Mouse (Mus musculus): ENCODE results near the gene P4hb. TPM values are rescaled to one million over a fixed set of nuclear protein-coding genes. Genes with fewer than 3 reads are reported as not detected.
A peak's percentile ranks its signal among the peaks of the same experiment; 100 is the strongest.

P4hb gene
- 100 to 1,000 TPM; 106 to 118 TPM for total RNA-seq (2021)
- long read RNA-seq, experiment 1, transcript P4hb-201 (11 exons, 2,861 nt): major isoform, 98 of 111 reads
- long read RNA-seq, experiment 1, partial matches to known transcripts: 4 of 111 reads
- long read RNA-seq, experiment 1, other reads (novel, unspliced or antisense): 9 of 111 reads
- long read RNA-seq, experiment 2, transcript P4hb-201 (11 exons, 2,861 nt): major isoform, 153 of 163 reads
- long read RNA-seq, experiment 2, partial matches to known transcripts: 1 of 163 reads
- long read RNA-seq, experiment 2, other reads (novel, unspliced or antisense): 9 of 163 reads

DNA sequence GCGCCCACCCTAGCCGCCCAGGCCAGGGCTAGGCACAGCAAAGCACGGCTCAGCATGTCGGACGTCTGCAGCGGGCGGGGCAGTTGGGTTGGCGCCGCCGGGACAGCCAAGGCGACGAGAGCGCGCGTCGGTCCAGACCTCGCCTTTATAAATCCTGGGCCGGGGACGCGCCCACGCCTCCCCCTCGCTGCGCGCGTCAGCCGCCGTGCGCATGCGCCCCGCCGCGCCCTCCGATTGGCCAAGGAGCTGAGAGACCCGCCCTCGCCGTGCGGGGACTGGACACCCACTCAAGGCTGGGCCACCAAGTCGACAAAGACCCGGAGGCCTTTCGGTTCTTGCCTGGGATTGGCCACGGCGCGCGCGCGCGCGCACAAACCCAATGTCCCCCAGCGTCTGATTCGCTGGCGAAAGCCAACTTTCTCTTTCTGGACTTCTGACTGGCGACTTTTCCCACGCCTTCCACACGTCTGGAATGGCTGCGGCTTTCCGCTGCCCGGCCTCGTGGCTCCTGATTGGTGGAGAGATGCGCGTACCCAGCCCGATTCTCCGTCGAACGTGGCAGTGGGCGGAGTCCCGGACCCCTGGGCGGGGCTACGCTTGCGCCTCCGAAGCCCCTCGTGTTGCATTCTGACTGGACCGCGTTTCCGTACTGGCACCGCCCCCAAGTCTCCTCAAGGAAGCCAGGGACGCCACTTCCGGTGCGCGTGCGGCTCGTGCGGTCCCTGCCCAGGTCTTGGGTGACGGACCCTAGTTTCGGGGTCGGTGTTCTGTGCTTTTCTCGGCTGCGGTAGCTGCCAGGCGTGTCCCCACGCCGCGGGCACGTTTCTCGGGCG lies at the start of gene P4hb:
TSS of gene P4hb (minus strand) at position 502 of the 833 bp plus-strand sequence.
- peak; percentile 99 to 100 for DNase-seq (ENCODE audit: low spot score in 2 of 2)
- Histone ChIP-seq H3K27ac (peak within 1 kb of the TSS; percentile 93), H3K4me3 (peak within 1 kb of the TSS; percentile 97)
- no peak for TF ChIP-seq CTCF (conservative IDR thresholded peaks at IDR 0.05)

- no peak for TF ChIP-seq CTCF (conservative IDR thresholded peaks at IDR 0.05)
These were observed 49.8 kb upstream of the P4hb start for GRCm38 (mm10) chr11:120622805-120623204.

DNA sequence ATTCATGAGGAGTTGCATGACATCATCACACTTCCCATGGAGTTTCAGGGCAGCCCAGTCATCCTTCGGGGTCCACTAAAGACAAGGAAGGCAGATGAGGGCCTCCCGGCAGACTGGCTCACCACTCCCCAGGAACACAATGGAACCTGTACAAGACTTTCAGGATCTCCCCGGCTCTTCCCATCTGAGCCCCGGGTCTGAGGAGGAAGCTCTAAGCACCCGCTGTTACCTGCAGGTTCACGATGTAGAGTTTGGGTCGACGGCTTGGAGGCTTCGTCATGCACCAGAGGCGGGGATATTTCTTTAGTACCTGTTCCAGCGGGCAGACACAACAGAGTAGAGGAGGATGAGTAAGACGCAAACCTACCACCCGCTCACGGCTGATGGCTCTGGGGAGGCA lies 47.1 kb upstream of the P4hb start:
- Histone ChIP-seq H3K27ac (no peak overlapping the region), H3K4me3 (no peak overlapping the region)
- no peak for TF ChIP-seq CTCF (conservative IDR thresholded peaks at IDR 0.05)
- no peak for DNase-seq (ENCODE audit: low spot score in 2 of 2)

More at GRCm38 (mm10) chr11:120622805-120623204, 49.8 kb upstream of the P4hb start:
- no peak overlapping the region for H3K27ac ChIP-seq
- no peak overlapping the region for H3K4me3 ChIP-seq
- no peak for DNase-seq (ENCODE audit: low spot score in 2 of 2)

- Histone ChIP-seq H3K27ac (no peak overlapping the region), H3K4me3 (no peak overlapping the region)
- DNase-seq (ENCODE audit: low spot score in 2 of 2): no peak
These were observed 45.8 kb upstream of the P4hb start for GRCm38 (mm10) chr11:120618619-120619535.

DNA sequence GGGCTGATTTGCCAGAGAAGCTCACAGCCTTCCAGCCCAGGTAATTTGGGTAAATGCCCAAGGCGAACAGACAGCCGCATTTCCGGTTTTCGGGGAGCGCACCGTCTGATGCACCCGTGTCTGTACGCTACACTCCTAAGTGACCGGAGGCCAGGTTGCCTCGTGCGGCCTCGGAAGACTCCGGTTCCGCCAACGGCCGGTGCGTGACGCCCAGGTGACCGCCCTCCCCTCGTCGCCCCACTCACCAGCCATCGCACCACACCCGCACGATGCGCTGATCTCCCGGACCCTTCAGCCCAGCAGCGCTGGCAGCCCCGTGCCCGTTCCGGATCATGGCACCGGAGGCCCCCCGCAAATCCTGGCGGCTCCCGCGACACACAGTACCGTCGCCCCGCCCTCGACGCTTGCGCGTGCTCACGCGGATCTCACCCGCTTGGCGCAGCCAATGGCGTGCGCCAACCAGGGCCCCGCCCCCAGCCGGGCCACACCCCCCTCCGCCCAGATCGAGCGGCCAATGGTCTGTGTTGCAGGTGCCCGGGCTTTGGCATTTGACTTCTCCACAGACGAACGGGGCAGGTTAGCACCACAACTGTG lies 44.6 kb upstream of the P4hb start, which contains the start of gene Pcyt2:
TSS of gene Pcyt2 (minus strand) at position 418 of the 594 bp plus-strand sequence.
- H3K27ac ChIP-seq: peak within 1 kb of the TSS; percentile 94
- H3K4me3 ChIP-seq: peak within 1 kb of the TSS; percentile 78
- no peak for TF ChIP-seq CTCF (conservative IDR thresholded peaks at IDR 0.05)

More at GRCm38 (mm10) chr11:120618619-120619535, 45.8 kb upstream of the P4hb start:
- no peak for TF ChIP-seq CTCF (conservative IDR thresholded peaks at IDR 0.05)

DNA sequence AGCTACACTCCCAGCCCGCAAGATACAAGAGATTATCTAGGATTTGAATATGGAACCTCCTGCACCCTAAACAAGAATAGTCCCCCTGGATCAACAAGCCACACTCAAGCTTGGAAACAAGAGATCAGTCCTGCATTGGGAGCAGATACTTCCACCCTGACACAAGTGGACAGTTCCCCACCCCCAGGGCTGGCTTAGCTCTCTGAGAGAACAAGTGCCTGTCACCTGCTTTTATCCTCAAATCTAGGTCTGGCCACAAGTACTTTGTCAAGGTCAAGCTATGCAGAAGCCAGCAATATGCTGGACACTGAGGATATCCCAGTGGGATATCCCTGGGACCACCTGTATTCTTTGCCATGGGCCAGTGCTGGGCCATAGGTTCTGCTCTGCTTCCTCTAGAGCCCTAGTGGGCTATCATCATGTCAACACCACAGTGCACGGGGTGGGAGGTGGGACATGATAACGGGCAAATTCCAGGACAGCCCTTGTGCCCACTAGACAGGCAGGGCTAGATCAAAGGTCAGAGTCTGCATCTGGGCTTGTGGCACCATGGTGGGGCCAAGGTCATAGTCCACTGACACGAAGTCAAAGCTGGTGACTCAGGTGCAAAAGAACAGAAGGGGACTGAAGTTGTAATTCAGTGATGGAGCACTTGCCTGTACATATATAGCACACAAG lies 43.7 kb upstream of the P4hb start:
- no peak for TF ChIP-seq CTCF (conservative IDR thresholded peaks at IDR 0.05)
- Histone ChIP-seq H3K4me3 (peak overlapping the region; percentile 78), H3K27ac (peak overlapping the region; percentile 94)
- no peak for DNase-seq (ENCODE audit: low spot score in 2 of 2)

More for the DNA sequence above, 44.6 kb upstream of the P4hb start, which contains the start of gene Pcyt2:
- DNase-seq (ENCODE audit: low spot score in 2 of 2): peak; percentile 91 to 93

- DNase-seq (ENCODE audit: low spot score in 2 of 2): no peak
- TF ChIP-seq CTCF (conservative IDR thresholded peaks at IDR 0.05): no peak
- H3K4me3 ChIP-seq: no peak overlapping the region
- H3K27ac ChIP-seq: peak overlapping the region; percentile 61; the same call in 1 of the 2 replicates
These were observed 42.7 kb upstream of the P4hb start for GRCm38 (mm10) chr11:120615606-120616203.

GRCm38 (mm10) chr11:120615167-120615566 lies 42.1 kb upstream of the P4hb start:
- Histone ChIP-seq H3K4me3 (no peak overlapping the region), H3K27ac (0 out of 2 replicates have a peak overlapping the region, but pooled peaks have one; percentile 61)
- TF ChIP-seq CTCF (conservative IDR thresholded peaks at IDR 0.05): no peak
- DNase-seq (ENCODE audit: low spot score in 2 of 2): no peak

- DNase-seq (ENCODE audit: low spot score in 2 of 2): no peak
These were observed 40.9 kb upstream of the P4hb start for GRCm38 (mm10) chr11:120613976-120614375.

GRCm38 (mm10) chr11:120613481-120613972 lies 40.5 kb upstream of the P4hb start:
- TF ChIP-seq CTCF (conservative IDR thresholded peaks at IDR 0.05): no peak
- no peak for DNase-seq (ENCODE audit: low spot score in 2 of 2)
- no peak overlapping the region for H3K4me3 ChIP-seq
- no peak overlapping the region for H3K27ac ChIP-seq

More at GRCm38 (mm10) chr11:120613976-120614375, 40.9 kb upstream of the P4hb start:
- Histone ChIP-seq H3K4me3 (no peak overlapping the region), H3K27ac (no peak overlapping the region)
- no peak for TF ChIP-seq CTCF (conservative IDR thresholded peaks at IDR 0.05)

GRCm38 (mm10) chr11:120612763-120613162 lies 39.7 kb upstream of the P4hb start:
- DNase-seq (ENCODE audit: low spot score in 2 of 2): peak; percentile 58 to 76
- Histone ChIP-seq H3K27ac (no peak overlapping the region), H3K4me3 (no peak overlapping the region)
- TF ChIP-seq CTCF (conservative IDR thresholded peaks at IDR 0.05): peak; percentile 90

Data from layer of hippocampus, adult 2 months (tissue).